Mouse (Mus musculus): ENCODE measurements around the gene Gpr68. TPM values are rescaled to one million over a fixed set of nuclear protein-coding genes. Genes with fewer than 3 reads are reported as not detected.

Gene Gpr68
- polyA plus RNA-seq, 1 experiment from 2014 or later = 0.21 TPM

- no peak overlapping the region for H3K4me3 ChIP-seq (ENCODE audit: low read depth, low read length)
- no peaks in the 10 kb centered on the region for H3K4me1 ChIP-seq (ENCODE audit: insufficient read depth, low read depth, low read length)
- no peak overlapping the region for H3K27ac ChIP-seq (ENCODE audit: low read length)
- no peak overlapping the region for H3K4me2 ChIP-seq (replicated peaks; ENCODE audit: low read depth, low read length)
- H3K9me3 ChIP-seq (ENCODE audit: low read length) = no peaks in the 10 kb centered on the region
- TF ChIP-seq EP300 (IDR thresholded peaks at IDR 0.05) (no peak), CTCF (IDR thresholded peaks at IDR 0.05) (no peak)
- no peak overlapping the region for H3K9ac ChIP-seq (replicated peaks; ENCODE audit: low read depth)
- DNase-seq (ENCODE audit: low spot score) = no peak
- peak; percentile 8; the same call in 1 of the 2 replicates for ATAC-seq
- WGBS = 56% methylated on average over 3 of the region's 3 CpGs
- no peaks in the 10 kb centered on the region for H3K27me3 ChIP-seq (replicated peaks; ENCODE audit: insufficient read depth, low read length)
- H3K36me3 ChIP-seq (ENCODE audit: insufficient read depth, low read length) = peaks cover 4% of the 10 kb centered on the region; the same call in 1 of the 2 replicates
Observed at GRCm38 (mm10) chr12:100941361-100941760, 33.4 kb upstream of the Gpr68 start.

DNA sequence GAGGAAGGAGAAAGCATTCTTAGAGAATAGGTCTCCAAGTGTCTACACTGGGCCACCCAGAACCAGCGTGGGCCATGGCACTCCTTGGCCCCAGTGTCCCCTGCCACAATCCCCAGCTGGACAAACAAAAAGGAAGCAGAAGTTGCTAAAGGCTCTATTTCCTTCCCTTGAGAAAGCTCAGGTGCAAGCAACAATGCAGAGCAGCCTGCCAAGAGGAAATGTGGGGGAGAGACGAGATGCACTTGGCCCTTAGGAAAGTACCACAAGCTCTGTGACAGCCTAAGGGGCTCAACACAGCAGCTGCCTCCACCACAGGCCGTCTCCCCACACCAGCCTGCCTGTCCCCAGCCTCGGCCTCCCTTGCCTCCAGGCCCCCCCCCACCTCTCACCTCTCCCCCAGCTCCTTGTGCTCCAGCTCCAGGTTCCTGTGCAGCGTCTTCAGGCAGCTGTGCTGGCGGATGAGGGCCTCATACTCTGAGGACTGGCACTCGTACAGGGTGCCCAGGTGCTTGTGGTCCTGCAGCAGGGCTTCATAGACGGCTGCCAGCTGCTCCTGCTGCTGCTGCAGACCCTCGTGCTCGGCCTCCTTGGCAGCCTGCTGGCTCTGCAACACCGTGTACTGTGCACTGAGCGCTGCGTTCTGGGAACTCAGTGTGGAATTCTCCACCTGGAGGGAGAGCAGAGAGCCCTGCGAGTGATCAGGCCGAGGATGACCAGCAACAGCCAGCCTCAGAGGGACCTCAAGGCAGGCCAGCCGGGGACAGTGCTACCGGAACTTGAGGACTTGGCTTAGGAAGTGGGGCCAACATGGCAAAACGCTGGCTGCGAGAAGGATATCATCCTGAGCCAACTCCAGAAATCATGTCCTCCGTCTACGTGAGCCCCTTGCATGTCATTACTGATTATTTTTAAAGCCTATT is 29.7 kb upstream of the Gpr68 start:
- 45% methylated on average over 19 of the region's 21 CpGs for WGBS
- peak; percentile 32 for DNase-seq (ENCODE audit: low spot score)
- Histone ChIP-seq H3K9ac (replicated peaks; ENCODE audit: low read depth) (no peak overlapping the region), H3K9me3 (ENCODE audit: low read length) (no peaks in the 10 kb centered on the region), H3K27me3 (replicated peaks; ENCODE audit: insufficient read depth, low read length) (no peaks in the 10 kb centered on the region), H3K4me3 (ENCODE audit: low read depth, low read length) (no peak overlapping the region), H3K36me3 (ENCODE audit: insufficient read depth, low read length) (no peaks in the 10 kb centered on the region; the same call in 1 of the 2 replicates), H3K4me2 (replicated peaks; ENCODE audit: low read depth, low read length) (no peak overlapping the region), H3K4me1 (ENCODE audit: insufficient read depth, low read depth, low read length) (no peaks in the 10 kb centered on the region), H3K27ac (ENCODE audit: low read length) (peak overlapping the region; percentile 32; the same call in 1 of the 2 replicates)
- no peak for TF ChIP-seq CTCF (IDR thresholded peaks at IDR 0.05)
- TF ChIP-seq EP300 (IDR thresholded peaks at IDR 0.05) = no peak
- peak; percentile 60 for ATAC-seq

DNA sequence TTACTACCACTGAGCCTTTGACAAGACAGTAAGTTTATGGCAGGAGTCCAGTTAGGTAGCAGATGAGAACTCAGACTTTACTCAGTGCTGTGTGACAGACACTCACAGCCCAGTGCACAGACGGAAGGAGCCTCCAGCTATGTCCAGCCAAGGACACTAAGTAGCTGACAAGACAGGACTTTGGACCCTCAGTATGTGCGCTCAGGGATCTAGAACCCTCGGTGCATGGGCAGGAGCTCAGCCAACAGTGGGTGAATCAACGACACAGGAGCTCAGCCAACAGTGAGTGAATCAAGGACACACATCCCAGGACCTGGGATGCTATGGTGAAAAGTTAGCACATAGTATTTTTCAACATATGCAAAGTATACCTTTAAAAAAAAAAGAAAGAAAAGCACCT is 28.7 kb upstream of the Gpr68 start:
- WGBS = 75% methylated on average over 4 of the region's 4 CpGs
- H3K4me2 ChIP-seq (replicated peaks; ENCODE audit: low read depth, low read length) = no peak overlapping the region
- no peak overlapping the region for H3K4me3 ChIP-seq (ENCODE audit: low read depth, low read length)
- TF ChIP-seq CTCF (IDR thresholded peaks at IDR 0.05) = no peak
- TF ChIP-seq EP300 (IDR thresholded peaks at IDR 0.05) = no peak
- H3K9me3 ChIP-seq (ENCODE audit: low read length) = no peaks in the 10 kb centered on the region
- H3K4me1 ChIP-seq (ENCODE audit: insufficient read depth, low read depth, low read length) = no peaks in the 10 kb centered on the region
- no peak overlapping the region for H3K9ac ChIP-seq (replicated peaks; ENCODE audit: low read depth)
- H3K36me3 ChIP-seq (ENCODE audit: insufficient read depth, low read length) = no peaks in the 10 kb centered on the region; the same call in 1 of the 2 replicates
- DNase-seq (ENCODE audit: low spot score) (no peak), ATAC-seq (no peak)
- no peaks in the 10 kb centered on the region for H3K27me3 ChIP-seq (replicated peaks; ENCODE audit: insufficient read depth, low read length)
- no peak overlapping the region for H3K27ac ChIP-seq (ENCODE audit: low read length)

DNA sequence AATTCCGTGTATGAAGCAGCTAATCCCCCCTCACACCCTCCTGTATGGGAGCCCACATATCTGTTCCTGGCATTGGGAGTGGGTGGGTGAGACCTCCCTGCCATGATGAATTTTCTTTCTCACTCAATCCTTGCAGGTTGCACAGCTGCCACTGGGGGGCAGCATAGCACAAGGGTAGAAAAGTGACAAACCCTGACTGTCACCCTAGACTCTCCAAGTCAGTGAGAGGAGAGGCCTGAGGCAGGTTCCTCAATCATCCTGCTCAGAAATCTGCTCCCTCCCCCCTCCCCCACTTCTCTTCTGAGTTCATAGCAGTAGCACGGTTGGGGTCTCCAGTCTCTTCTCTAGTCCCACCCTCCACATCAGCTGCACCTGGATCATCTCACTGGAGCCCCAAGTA is 28.1 kb upstream of the Gpr68 start:
- Histone ChIP-seq H3K9ac (replicated peaks; ENCODE audit: low read depth) (no peak overlapping the region), H3K36me3 (ENCODE audit: insufficient read depth, low read length) (no peaks in the 10 kb centered on the region; the same call in 1 of the 2 replicates), H3K4me1 (ENCODE audit: insufficient read depth, low read depth, low read length) (no peaks in the 10 kb centered on the region), H3K9me3 (ENCODE audit: low read length) (no peaks in the 10 kb centered on the region), H3K27ac (ENCODE audit: low read length) (no peak overlapping the region), H3K27me3 (replicated peaks; ENCODE audit: insufficient read depth, low read length) (no peaks in the 10 kb centered on the region), H3K4me3 (ENCODE audit: low read depth, low read length) (no peak overlapping the region), H3K4me2 (replicated peaks; ENCODE audit: low read depth, low read length) (no peak overlapping the region)
- peak; percentile 78 for DNase-seq (ENCODE audit: low spot score)
- TF ChIP-seq EP300 (IDR thresholded peaks at IDR 0.05) (no peak), CTCF (IDR thresholded peaks at IDR 0.05) (peak; percentile 93)
- peak; percentile 45; the same call in 1 of the 2 replicates for ATAC-seq
- WGBS = 13% methylated on average over 2 of the region's 2 CpGs

DNA sequence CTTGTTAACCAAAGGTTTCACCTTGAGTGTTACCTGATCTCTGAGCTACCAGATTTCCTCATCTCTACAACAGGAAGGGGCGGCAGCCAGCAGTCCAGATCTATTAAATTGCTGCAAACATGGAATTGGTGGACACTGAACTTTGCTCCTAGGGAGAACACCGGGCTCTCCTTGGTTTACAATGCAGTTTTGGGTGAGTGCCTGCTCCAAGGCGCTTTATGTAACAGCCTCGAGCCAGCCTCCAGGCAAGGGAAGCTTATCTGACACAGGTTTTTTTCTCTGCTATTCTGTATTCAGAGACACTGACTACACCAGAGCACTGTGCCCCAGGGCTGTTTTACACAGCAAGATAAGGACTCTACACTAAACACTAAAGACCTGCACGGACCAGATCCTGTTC is 26.8 kb upstream of the Gpr68 start:
- Histone ChIP-seq H3K36me3 (ENCODE audit: insufficient read depth, low read length) (peaks cover 5% of the 10 kb centered on the region; the same call in 1 of the 2 replicates), H3K27me3 (replicated peaks; ENCODE audit: insufficient read depth, low read length) (no peaks in the 10 kb centered on the region), H3K4me1 (ENCODE audit: insufficient read depth, low read depth, low read length) (no peaks in the 10 kb centered on the region), H3K4me2 (replicated peaks; ENCODE audit: low read depth, low read length) (no peak overlapping the region), H3K9me3 (ENCODE audit: low read length) (no peaks in the 10 kb centered on the region), H3K9ac (replicated peaks; ENCODE audit: low read depth) (no peak overlapping the region), H3K27ac (ENCODE audit: low read length) (no peak overlapping the region), H3K4me3 (ENCODE audit: low read depth, low read length) (no peak overlapping the region)
- WGBS = 86% methylated on average over 5 of the region's 5 CpGs
- no peak for ATAC-seq
- TF ChIP-seq CTCF (IDR thresholded peaks at IDR 0.05) (no peak), EP300 (IDR thresholded peaks at IDR 0.05) (no peak)
- no peak for DNase-seq (ENCODE audit: low spot score)

DNA sequence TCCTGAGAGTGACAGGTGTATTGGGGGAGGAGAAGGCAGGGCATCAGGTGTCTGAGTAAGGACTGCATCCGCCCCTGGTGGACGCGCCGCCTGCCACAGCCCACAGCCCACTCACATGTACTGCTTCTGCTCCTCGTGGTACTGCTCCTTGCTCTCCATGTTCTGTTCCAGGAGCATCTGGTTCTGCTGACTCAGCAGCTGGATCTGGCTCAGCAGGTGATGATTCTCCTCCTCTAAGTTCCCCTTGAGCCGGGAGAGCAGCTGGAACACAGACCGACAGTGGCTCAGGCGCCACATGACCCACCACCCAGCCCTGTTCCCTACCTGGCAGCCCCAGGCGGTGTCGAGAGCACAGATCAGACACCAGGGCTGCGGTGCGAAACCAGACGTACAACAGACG is 23.7 kb upstream of the Gpr68 start:
- TF ChIP-seq CTCF (IDR thresholded peaks at IDR 0.05) (no peak), EP300 (IDR thresholded peaks at IDR 0.05) (no peak)
- DNase-seq (ENCODE audit: low spot score) (no peak), ATAC-seq (no peak)
- 93% methylated on average over 14 of the region's 14 CpGs for WGBS
- Histone ChIP-seq H3K4me1 (ENCODE audit: insufficient read depth, low read depth, low read length) (no peaks in the 10 kb centered on the region), H3K4me3 (ENCODE audit: low read depth, low read length) (no peak overlapping the region), H3K9ac (replicated peaks; ENCODE audit: low read depth) (no peak overlapping the region), H3K27me3 (replicated peaks; ENCODE audit: insufficient read depth, low read length) (no peaks in the 10 kb centered on the region), H3K9me3 (ENCODE audit: low read length) (no peaks in the 10 kb centered on the region), H3K4me2 (replicated peaks; ENCODE audit: low read depth, low read length) (no peak overlapping the region), H3K36me3 (ENCODE audit: insufficient read depth, low read length) (peaks cover 11% of the 10 kb centered on the region; the same call in 1 of the 2 replicates), H3K27ac (ENCODE audit: low read length) (no peak overlapping the region)
